Mouse (Mus musculus): ENCODE data around the gene Wnk4.
A peak's percentile ranks its signal among the peaks of the same experiment; 100 is the strongest.

The Wnk4 gene

GRCm38 (mm10) chr11:101259948-101260825 lies at the start of gene Wnk4:
Wnk4 (plus strand) TSS chr11:101260567.
- no peak for DNase-seq (ENCODE audit: low spot score in 2 of 2)

GRCm38 (mm10) chr11:101211970-101212369 lies 48.4 kb upstream of the Wnk4 start:
- no peak for DNase-seq (ENCODE audit: low spot score in 2 of 2)

- no peak for DNase-seq (ENCODE audit: low spot score in 2 of 2)
Measured at GRCm38 (mm10) chr11:101216936-101217335, 43.4 kb upstream of the Wnk4 start.

GRCm38 (mm10) chr11:101218436-101219055 lies 41.8 kb upstream of the Wnk4 start:
- DNase-seq (ENCODE audit: low spot score in 2 of 2): no peak

- no peak for DNase-seq (ENCODE audit: low spot score in 2 of 2)
Measured at GRCm38 (mm10) chr11:101220853-101221252, 39.5 kb upstream of the Wnk4 start.

- no peak for DNase-seq (ENCODE audit: low spot score in 2 of 2)
Measured at GRCm38 (mm10) chr11:101221306-101221986, 38.9 kb upstream of the Wnk4 start.

- no peak for DNase-seq (ENCODE audit: low spot score in 2 of 2)
Measured at GRCm38 (mm10) chr11:101224337-101224736, 36.0 kb upstream of the Wnk4 start.

GRCm38 (mm10) chr11:101225331-101226064 lies 34.9 kb upstream of the Wnk4 start:
- DNase-seq (ENCODE audit: low spot score in 2 of 2): no peak

- peak; percentile 82 to 86 for DNase-seq (ENCODE audit: low spot score in 2 of 2)
Measured at GRCm38 (mm10) chr11:101226065-101226701, 34.2 kb upstream of the Wnk4 start, which contains the start of gene Ezh1. Ezh1 (minus strand) TSS chr11:101226463.

- DNase-seq (ENCODE audit: low spot score in 2 of 2): no peak
Measured at GRCm38 (mm10) chr11:101229361-101229900, 30.9 kb upstream of the Wnk4 start.

GRCm38 (mm10) chr11:101230061-101230511 lies 30.3 kb upstream of the Wnk4 start:
- no peak for DNase-seq (ENCODE audit: low spot score in 2 of 2)

GRCm38 (mm10) chr11:101230526-101230925 lies 29.8 kb upstream of the Wnk4 start:
- DNase-seq (ENCODE audit: low spot score in 2 of 2): no peak

GRCm38 (mm10) chr11:101230991-101231871 lies 29.1 kb upstream of the Wnk4 start:
- DNase-seq (ENCODE audit: low spot score in 2 of 2): no peak

- no peak for DNase-seq (ENCODE audit: low spot score in 2 of 2)
Measured at GRCm38 (mm10) chr11:101232010-101232839, 28.1 kb upstream of the Wnk4 start.

GRCm38 (mm10) chr11:101233240-101233639 lies 27.1 kb upstream of the Wnk4 start:
- no peak for DNase-seq (ENCODE audit: low spot score in 2 of 2)

- no peak for DNase-seq (ENCODE audit: low spot score in 2 of 2)
Measured at GRCm38 (mm10) chr11:101234124-101234523, 26.2 kb upstream of the Wnk4 start.

- no peak for DNase-seq (ENCODE audit: low spot score in 2 of 2)
Measured at GRCm38 (mm10) chr11:101235429-101235828, 24.9 kb upstream of the Wnk4 start.

- no peak for DNase-seq (ENCODE audit: low spot score in 2 of 2)
Measured at GRCm38 (mm10) chr11:101236782-101237181, 23.6 kb upstream of the Wnk4 start.

GRCm38 (mm10) chr11:101238071-101238647 lies 22.2 kb upstream of the Wnk4 start:
- no peak for DNase-seq (ENCODE audit: low spot score in 2 of 2)

All from frontal cortex, postnatal 25 days (tissue).